Mouse (Mus musculus): ENCODE measurements around the gene Ephb1. TPM values are rescaled to one million over a fixed set of nuclear protein-coding genes. Genes with fewer than 3 reads are reported as not detected.

The Ephb1 gene
- total RNA-seq, 1 experiment from 2014 or later: 2.9 TPM

- peak; percentile 18 for DNase-seq
These were observed 47.7 kb downstream of the Ephb1 start for GRCm38 (mm10) chr9:102306645-102307415.

GRCm38 (mm10) chr9:102305432-102306100 is 48.9 kb downstream of the Ephb1 start:
- no peak for DNase-seq

DNA sequence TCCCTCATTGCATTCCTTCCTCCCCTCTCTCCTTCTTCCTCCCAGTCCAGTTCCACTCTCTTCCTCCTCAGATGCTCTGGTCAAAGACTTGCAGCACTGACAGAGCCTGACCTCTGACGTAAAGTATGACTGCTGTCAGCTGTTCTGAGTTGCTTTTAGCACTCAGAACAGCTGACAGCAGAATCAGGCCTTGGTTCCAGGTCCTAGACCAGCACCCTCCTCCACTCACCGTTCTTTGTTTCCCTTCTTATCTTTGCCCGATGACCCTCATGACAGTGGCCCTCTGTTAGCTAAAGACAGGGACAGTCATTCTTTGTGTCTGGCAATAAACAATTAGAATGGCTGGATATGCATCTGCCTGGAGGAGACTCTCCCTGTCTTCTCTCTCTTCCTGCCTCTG is 49.7 kb downstream of the Ephb1 start:
- DNase-seq: no peak

DNA sequence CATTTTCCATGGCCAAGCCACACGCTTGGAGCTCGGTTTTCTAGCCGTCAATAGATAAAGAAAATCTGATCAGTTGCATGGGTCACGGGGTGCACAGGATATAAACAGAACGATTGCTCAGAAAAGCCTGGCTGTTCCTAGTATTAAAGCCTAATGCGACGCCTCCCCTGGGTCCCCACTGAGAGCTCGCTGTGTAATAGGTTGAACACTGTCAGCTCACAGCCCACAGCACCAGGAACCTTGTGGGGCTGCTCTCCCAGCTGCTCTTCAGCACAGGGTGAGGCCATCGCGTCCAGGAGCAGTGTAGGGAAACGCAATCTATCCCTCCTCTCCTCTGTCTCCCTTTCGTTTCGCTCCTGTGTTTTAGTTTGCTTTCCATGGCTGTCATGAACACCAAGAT is 50.6 kb downstream of the Ephb1 start:
- DNase-seq: no peak

DNA sequence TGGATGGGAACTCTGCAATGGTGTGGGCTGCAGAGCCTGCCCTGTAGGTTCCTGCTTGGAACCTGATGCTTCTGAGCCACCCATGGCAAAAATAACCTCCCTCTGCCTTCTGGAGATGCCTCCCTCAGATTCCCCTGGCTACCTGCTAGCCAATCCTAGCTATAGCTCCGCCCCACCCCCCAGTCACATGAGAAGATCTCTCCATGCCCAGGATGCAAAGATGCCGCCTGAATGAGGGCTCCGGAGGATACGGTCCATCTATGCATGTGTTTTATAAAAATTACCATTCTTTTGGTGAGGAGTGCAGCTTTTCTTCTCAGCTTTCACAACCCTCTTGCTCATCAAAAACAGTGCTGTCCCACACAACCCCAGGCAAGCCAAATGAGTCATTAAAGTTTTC is 53.5 kb downstream of the Ephb1 start:
- DNase-seq: no peak

DNA sequence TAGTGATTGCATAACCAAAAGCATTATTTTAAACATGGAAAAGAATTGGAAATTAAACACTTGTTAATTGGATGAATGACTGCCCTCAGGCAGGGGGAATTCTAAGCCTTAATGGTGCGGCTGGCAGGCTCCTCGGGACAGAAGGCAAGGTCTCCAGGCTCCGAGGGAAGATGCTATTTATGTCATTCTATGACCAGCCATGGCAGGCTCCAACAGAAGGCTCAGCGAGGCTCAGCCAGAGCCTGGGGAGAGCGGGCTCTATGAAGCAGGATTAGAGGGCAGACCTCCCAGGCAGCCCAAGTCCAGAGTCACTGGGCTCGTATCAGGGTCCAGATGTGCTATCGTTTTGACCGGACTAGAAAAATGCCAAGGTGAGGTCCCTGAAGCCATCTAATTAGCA is 55.8 kb downstream of the Ephb1 start:
- no peak for DNase-seq

- no peak for DNase-seq
These were observed 56.5 kb downstream of the Ephb1 start for GRCm38 (mm10) chr9:102297986-102298385.

GRCm38 (mm10) chr9:102297176-102297575 is 57.3 kb downstream of the Ephb1 start:
- no peak for DNase-seq

- DNase-seq: no peak
These were observed 60.9 kb downstream of the Ephb1 start for GRCm38 (mm10) chr9:102293605-102294004.

GRCm38 (mm10) chr9:102291230-102291629 is 63.3 kb downstream of the Ephb1 start:
- DNase-seq: no peak

- DNase-seq: no peak
These were observed 66.1 kb downstream of the Ephb1 start for GRCm38 (mm10) chr9:102288356-102288755.

GRCm38 (mm10) chr9:102275931-102276330 is 78.6 kb downstream of the Ephb1 start:
- no peak for DNase-seq

- no peak for DNase-seq
These were observed 80.5 kb downstream of the Ephb1 start for GRCm38 (mm10) chr9:102274016-102274415.

GRCm38 (mm10) chr9:102273469-102273808 is 81.1 kb downstream of the Ephb1 start:
- DNase-seq: no peak

- peak; percentile 5 for DNase-seq
These were observed 81.6 kb downstream of the Ephb1 start for GRCm38 (mm10) chr9:102272731-102273468.

- DNase-seq: no peak
These were observed 84.0 kb downstream of the Ephb1 start for GRCm38 (mm10) chr9:102270496-102270895.

GRCm38 (mm10) chr9:102267311-102268027 is 87.0 kb downstream of the Ephb1 start:
- peak; percentile 55 for DNase-seq

DNA sequence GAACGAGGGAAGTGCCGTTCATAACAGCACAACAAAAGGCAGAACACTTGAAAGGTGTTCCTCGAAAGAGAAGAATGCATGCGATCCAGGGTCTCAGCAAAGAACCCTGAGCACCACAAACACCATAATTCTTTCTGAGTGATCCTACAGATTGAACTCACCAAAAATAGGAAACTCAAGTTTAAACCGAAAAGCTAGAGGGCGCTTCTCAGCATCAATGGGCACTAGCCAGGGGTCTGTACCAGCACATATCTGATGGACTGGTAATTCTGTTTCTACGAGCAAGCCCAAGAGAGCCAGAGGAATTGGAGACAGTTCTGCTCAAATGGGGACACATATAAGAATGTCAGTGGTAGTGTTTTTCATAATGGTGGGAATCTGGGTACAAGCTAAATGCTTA is 90.7 kb downstream of the Ephb1 start:
- no peak for DNase-seq

DNA sequence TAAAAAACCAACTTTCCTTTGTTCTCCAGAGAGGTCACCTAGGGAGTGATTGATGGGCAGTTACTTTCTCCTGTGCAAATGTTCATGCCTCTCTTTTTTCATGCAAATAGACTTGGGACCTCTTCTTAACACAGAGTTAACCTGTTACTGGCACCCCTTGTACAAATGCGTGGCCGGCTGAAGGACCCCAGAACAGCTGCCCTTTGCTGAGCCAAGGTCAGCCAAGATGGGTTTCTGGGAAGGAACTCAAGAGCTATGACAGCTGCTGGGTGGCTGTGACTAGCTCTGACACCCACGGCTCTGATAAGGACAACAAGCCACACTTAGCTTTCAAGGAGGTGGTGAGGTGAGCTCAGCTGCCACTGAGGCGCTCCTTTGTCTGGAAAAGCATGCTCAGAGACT is 92.4 kb downstream of the Ephb1 start:
- no peak for DNase-seq

DNA sequence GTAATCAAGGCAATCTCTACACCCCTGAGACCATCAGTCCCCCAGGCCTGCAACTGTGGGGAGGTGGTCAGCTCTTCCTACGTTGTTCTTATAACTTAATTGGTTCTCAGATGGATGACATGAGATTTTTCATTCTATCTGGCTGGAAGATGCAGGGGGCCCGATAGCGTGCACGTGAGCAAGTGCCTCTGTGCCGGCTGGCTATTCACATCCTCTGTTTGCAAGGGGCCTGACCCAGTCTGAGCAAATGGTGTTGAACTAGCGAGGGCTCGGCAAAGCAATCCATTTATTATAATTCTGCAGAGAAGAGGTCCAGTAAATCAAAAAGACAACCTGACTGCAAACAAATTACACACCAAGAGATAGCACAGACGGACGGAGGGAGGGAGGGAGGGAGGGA is 93.0 kb downstream of the Ephb1 start:
- DNase-seq: no peak

- no peak for DNase-seq
These were observed 98.1 kb downstream of the Ephb1 start for GRCm38 (mm10) chr9:102256407-102256806.

GRCm38 (mm10) chr9:102255803-102256202 is 98.7 kb downstream of the Ephb1 start:
- DNase-seq: no peak

All from adrenal gland, postnatal 25 days (tissue).